Mouse (Mus musculus) embryonic fibroblast, embryonic 13.5 days (primary cell): ENCODE results near the gene Itgb2. TPM values are rescaled to one million over a fixed set of nuclear protein-coding genes. Genes with fewer than 3 reads are reported as not detected.

Source experiments
- H3K27ac ChIP-seq: 2 replicates; pipeline ENCODE4 v1.5.1; 2012; ENCODE audit warnings: low read length, control low read depth, inconsistent platforms; ENCODE audit not compliant: insufficient read depth
- H3K4me1 ChIP-seq: 2 replicates; pipeline ENCODE4 v1.6.1; 2011; ENCODE audit warnings: low read length; ENCODE audit not compliant: control insufficient read depth, insufficient read depth
- H3K4me3 ChIP-seq: 2 replicates; pipeline ENCODE4 v1.5.1; 2011; ENCODE audit warnings: mild to moderate bottlenecking, control low read depth, low read length; ENCODE audit not compliant: insufficient read depth
- CTCF ChIP-seq: IDR thresholded peaks from 2 replicates; pipeline ENCODE4 v1.5.1; 2011; ENCODE audit warnings: mild to moderate bottlenecking, control low read depth, low read length, moderate library complexity, borderline replicate concordance; ENCODE audit not compliant: insufficient read depth
- POLR2A ChIP-seq: IDR thresholded peaks from 2 replicates; pipeline ENCODE4 v1.6.1; 2011; ENCODE audit warnings: low read depth, mild to moderate bottlenecking, control low read depth, low read length, moderate library complexity
- polyA plus RNA-seq: library from polyadenylated mRNA; stranded (reverse); fragments of >200 nt; gene quantifications from 2 replicates; pipeline ENCODE4 v1.2.4, GENCODE M21; 2011; ENCODE audit warnings: low read depth; ENCODE audit not compliant: missing spikeins, insufficient read length

Gene Itgb2
- polyA plus RNA-seq, 1 experiment: 1.4 TPM

DNA sequence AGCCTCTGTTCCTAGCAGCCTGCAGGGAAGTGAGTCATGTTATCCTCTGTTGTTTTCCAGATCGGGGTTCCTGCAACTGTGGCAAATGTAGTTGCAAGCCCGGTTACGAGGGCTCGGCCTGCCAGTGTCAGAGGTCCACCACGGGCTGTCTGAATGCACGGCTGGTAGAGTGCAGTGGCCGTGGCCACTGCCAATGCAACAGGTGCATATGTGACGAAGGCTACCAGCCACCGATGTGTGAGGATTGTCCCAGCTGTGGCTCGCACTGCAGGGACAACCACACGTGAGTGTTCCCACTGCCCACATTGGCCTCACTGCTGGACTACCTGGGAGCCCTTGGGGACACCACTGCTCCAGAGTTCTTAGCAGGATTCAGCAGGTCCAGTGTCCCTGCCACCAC lies 30.0 kb downstream of the Itgb2 start:
- Histone ChIP-seq H3K27ac (no peak overlapping the region), H3K4me1 (no peaks in the 10 kb centered on the region), H3K4me3 (no peak overlapping the region)
- TF ChIP-seq POLR2A (no peak), CTCF (no peak)

DNA sequence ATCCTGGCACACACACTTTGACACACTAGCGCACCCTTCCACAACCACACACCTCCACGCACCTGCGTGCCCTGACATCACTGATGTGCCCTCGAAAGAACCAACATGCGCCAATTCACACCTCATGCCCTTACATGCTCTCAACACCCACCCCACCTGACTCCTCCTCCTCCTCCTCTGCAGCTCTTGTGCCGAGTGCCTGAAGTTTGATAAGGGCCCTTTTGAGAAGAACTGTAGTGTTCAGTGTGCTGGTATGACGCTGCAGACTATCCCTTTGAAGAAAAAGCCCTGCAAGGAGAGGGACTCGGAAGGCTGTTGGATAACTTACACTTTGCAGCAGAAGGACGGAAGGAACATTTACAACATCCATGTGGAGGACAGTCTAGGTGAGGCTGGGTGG lies 30.8 kb downstream of the Itgb2 start:
- Histone ChIP-seq H3K4me3 (no peak overlapping the region), H3K4me1 (no peaks in the 10 kb centered on the region), H3K27ac (no peak overlapping the region)
- TF ChIP-seq CTCF (no peak), POLR2A (no peak)

DNA sequence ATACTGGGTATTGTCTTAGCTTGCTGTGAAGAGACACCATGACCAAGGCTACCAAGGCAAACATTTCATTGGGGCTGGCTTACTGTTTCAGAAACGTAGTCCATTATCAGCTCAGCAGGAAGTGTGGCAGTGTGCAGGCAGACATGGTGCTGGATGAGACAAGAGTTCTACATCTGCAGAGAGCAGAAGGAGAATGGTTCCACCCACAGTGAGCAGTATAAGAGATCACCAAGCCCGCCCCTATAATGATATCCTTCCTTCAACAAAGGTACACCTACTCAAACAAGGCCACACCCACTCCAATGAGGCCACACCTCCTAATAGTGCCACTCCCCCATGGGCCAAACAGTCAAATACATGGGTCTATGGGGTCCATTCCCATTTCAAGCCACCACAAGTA lies 31.5 kb downstream of the Itgb2 start:
- Histone ChIP-seq H3K4me1 (no peaks in the 10 kb centered on the region), H3K27ac (no peak overlapping the region)
- TF ChIP-seq POLR2A (no peak), CTCF (no peak)

DNA sequence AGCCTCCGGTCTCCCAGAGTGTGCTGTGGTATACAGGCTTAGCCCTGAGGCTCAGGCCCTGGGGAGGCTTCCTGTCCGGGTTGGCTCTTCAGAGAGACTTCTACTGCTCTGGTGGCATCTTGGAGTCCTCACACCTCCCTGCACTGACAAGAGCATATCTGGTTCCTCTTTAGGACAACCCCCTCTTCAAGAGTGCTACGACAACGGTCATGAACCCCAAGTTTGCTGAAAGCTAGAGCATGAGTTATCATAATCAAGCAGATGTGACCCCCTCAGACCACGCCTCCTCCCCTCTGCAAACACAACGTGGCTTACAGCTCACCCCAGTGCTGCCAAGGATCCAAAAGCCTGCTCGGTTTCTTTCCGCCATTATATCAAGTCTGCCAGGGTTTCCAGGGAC lies 35.0 kb downstream of the Itgb2 start:
- Histone ChIP-seq H3K27ac (no peak overlapping the region), H3K4me3 (no peak overlapping the region), H3K4me1 (no peaks in the 10 kb centered on the region)
- TF ChIP-seq CTCF (no peak), POLR2A (no peak)

More for the DNA sequence above, 31.5 kb downstream of the Itgb2 start:
- H3K4me3 ChIP-seq: no peak overlapping the region

DNA sequence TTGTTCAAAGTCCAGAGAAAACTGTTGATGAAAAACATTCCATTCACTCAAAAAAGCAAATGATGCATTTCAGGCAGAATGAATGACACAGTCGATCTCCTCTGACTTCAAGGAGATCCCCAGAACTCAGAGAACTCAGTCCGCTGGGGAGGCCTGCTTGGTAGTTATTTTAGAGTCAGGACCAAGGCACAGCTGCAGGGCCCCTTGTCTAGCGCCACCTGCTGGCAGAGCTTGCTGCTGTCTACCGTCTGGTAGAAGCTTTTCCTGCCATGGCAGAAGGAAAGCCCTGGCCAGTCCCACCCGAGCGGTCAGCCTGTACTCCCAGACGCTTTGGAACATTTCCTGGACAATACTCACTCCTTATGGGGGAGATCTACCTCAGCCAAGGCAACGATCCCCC lies 36.6 kb downstream of the Itgb2 start:
- peaks cover 7% of the 10 kb centered on the region for H3K4me1 ChIP-seq
- H3K4me3 ChIP-seq: no peak overlapping the region
- TF ChIP-seq CTCF (peak; percentile 77), POLR2A (no peak)
- H3K27ac ChIP-seq: no peak overlapping the region

DNA sequence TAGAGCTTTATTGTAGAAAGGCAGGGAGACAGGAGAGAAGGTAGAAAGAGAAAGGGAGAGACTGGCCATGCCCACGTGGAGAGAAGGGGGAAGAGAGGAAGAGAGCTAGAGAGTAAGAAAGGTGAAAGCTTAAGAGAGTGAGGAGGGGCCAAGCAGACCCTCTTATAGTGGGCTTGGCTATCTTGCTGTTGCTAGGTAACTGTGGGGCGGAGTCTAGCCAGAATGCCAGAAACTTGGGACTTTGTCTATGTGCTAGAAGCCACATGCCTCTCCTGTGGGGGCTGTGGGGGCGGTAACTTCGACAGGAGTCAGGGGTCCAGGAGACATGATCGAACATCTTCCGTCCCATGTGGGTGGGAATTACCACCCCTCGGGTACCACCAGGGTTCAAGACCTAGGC lies 39.4 kb downstream of the Itgb2 start:
- TF ChIP-seq POLR2A: no peak
- no peak for TF ChIP-seq CTCF
- Histone ChIP-seq H3K4me1 (peaks cover 7% of the 10 kb centered on the region), H3K27ac (no peak overlapping the region), H3K4me3 (no peak overlapping the region)

DNA sequence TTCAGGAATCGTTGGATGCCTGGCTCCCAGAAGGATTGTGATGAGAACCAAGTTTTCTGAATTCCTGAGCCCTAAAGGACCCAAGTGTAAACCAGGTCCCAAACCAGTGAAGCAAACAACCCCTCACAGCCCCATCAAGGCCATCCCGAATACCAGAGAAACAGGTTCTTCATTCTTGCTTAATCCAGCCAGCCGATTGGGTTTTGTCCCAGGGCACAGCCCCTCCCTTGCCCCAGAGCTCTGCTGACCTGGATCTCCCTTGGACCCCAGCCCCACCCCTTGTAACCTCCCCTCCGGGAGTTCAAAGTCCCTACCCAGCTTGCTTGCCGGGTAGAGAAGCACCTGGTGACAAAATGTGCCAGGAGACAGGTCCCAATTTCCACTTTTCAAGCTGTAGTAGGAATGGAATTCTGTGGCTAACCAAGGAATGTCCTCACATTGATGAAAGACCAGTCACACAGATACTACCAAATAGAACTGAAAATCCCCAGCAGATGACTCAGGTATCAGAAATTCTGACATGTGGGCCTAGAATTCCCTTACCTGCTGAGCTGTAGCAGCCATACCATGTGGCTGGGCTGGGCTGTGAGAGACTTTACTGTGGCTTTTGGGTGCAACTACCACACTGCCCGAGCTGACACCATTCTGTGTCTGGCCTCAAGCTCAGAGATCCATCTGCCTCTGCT lies 40.1 kb downstream of the Itgb2 start:
- TF ChIP-seq CTCF (no peak), POLR2A (no peak)
- H3K27ac ChIP-seq: peak overlapping the region; percentile 20; the same call in 1 of the 2 replicates

DNA sequence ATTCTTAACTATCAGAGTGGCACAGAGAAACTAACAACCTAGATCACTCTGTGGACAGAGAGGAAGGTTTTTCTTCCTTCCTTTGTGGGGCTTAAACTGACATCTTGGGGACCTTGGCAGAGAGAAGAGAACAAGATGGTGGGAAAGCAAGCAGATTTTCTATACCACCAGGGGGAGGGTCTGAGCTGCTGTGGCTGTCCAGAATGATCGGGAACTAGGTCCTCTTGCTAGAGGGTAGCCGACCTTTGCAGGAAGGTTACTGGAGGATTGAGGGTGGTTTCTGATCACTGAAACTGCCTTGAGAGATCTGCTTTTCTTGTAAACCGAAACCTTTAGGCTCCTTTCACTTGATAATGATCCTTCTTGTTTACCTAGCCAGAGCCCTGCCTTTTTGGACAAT lies 42.2 kb downstream of the Itgb2 start:
- TF ChIP-seq CTCF (no peak), POLR2A (no peak)
- peaks cover 7% of the 10 kb centered on the region for H3K4me1 ChIP-seq
- H3K27ac ChIP-seq: no peak overlapping the region
- no peak overlapping the region for H3K4me3 ChIP-seq

More for the DNA sequence above, 40.1 kb downstream of the Itgb2 start:
- H3K4me3 ChIP-seq: no peak overlapping the region
- peaks cover 7% of the 10 kb centered on the region for H3K4me1 ChIP-seq

DNA sequence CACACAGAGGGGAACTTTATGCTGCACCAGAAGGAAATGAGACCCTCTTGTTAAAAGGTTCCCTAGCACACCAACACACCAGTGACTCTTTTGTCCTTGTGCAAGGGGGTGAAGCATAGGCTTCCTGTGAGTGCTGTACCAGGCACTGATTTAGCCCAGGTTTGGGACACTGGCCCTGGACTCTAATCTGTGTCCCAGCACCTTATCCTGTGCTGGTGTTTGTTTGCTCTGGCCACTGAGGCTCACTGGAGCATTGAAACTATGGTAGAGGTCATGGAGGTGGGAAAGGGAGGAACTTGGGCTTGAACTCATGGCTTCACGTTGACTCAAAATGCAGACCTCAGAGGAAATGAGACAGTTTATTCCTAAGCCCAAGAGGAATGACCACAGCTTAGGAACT lies 43.1 kb downstream of the Itgb2 start:
- no peak overlapping the region for H3K27ac ChIP-seq
- H3K4me1 ChIP-seq: peaks cover 7% of the 10 kb centered on the region
- no peak overlapping the region for H3K4me3 ChIP-seq
- no peak for TF ChIP-seq CTCF
- no peak for TF ChIP-seq POLR2A

DNA sequence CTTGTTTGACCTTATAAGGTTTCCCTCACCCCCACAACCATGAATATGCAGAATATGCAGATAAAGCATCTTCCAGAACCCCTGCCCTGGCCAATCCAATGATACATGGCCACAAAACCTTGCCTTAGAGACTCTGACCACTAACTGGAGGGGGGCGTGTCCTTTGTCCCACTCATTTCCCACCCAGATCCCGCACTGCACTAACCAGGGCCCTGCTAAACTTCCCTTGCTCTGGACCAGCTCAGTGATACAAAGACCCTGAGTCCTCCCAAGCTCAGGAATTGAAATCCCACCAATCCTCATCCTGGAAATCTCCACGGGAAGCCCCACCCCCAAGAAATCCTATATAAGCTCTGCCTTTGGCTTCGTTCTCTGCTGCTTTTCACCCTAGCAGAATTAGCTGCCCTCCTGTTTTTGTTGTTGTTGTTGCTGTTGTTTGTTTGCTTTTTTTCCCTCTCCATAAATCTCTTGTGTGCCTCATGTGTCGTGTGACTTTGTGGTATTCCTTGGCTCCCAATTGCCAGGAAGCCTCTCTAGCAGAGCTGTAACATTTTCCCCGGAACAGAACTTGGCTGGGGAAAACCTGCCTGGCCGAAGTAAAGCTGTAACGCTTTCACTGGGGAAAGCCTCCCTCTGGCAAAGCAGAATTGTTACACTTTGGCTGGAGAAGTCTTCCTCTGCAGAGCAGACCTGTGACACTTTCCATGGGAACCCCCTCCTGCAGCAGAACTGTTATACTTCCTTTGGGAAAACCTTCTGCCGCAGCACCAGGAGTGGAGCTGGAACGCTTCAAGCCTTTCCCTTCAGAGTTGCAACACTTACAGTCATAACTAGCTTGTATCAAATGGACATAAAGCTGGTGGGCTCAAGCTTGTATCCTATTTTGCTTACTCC lies 50.2 kb downstream of the Itgb2 start:
- no peak for TF ChIP-seq POLR2A
- no peak for TF ChIP-seq CTCF
- no peak overlapping the region for H3K27ac ChIP-seq
- peaks cover 12% of the 10 kb centered on the region for H3K4me1 ChIP-seq
- H3K4me3 ChIP-seq: no peak overlapping the region
